Mouse (Mus musculus): ENCODE results near the gene Psmd3. TPM values are rescaled to one million over a fixed set of nuclear protein-coding genes. Genes with fewer than 3 reads are reported as not detected.
"Not testable (repeated sequence)": the region's sequence is repeated elsewhere in the genome, so short reads cannot be mapped to it uniquely, and the experiment has no call there.

Gene Psmd3
- polyA plus RNA-seq, 1 experiment, result 188 TPM

DNA sequence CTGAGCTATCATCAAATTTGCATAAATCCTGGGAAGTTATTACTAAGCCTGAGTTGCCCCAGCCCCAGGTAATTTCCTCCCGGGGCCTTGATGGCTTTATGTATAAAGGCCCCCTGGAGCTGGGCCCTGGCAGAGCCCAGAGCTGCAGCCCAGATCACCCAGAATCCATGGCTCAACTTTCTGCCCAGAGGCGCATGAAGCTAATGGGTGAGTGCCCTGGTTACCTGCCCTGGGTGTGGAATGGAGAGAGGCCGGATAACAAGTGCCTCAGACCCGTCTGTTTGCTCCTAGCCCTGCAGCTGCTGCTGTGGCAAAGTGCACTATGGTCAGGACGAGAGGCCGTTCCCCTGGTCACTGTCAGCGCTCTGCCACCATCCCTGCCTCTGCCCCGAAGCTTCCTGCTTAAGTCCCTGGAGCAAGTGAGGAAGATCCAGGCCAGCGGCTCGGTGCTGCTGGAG lies 18.9 kb downstream of the Psmd3 start, which contains the start of gene Csf3:
Gene Csf3 (plus strand): TSS at position 51 of the 458 bp plus-strand sequence.
- Histone ChIP-seq H3K4me1 (ENCODE audit: control insufficient read depth, insufficient read depth, low read length) (no peaks in the 10 kb centered on the region), H3K4me3 (ENCODE audit: insufficient read depth, low read length) (no peak within 1 kb of the TSS), H3K27ac (ENCODE audit: insufficient read depth, low read length) (no peak within 1 kb of the TSS)
- TF ChIP-seq POLR2A (IDR thresholded peaks at IDR 0.05; ENCODE audit: extremely low read depth, insufficient read depth, low read length) (no peak), CTCF (IDR thresholded peaks at IDR 0.05; ENCODE audit: extremely low read depth, insufficient read depth, low read length) (no peak)

DNA sequence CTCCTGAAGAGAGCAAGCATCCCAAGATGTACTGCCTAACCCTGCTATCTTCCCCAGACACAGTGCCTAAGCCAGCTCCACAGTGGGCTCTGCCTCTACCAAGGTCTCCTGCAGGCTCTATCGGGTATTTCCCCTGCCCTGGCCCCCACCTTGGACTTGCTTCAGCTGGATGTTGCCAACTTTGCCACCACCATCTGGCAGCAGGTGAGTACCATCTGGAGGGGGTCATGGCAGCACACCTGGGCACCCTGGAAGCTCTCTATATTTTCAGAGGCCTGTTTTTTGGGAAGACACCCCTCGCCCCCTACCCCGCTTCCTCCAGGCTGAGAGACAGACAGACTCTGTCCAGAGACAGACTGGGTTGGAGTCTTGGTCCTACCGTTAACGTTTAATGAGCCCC lies 20.0 kb downstream of the Psmd3 start:
- TF ChIP-seq POLR2A (IDR thresholded peaks at IDR 0.05; ENCODE audit: extremely low read depth, insufficient read depth, low read length) (no peak), CTCF (IDR thresholded peaks at IDR 0.05; ENCODE audit: extremely low read depth, insufficient read depth, low read length) (no peak)

GRCm38 (mm10) chr11:98705021-98705420 lies 22.7 kb downstream of the Psmd3 start:
- H3K4me3 ChIP-seq (ENCODE audit: insufficient read depth, low read length), result no peak overlapping the region
- no peak overlapping the region for H3K27ac ChIP-seq (ENCODE audit: insufficient read depth, low read length)

More for the DNA sequence above, 20.0 kb downstream of the Psmd3 start:
- H3K4me3 ChIP-seq (ENCODE audit: insufficient read depth, low read length), result no peak overlapping the region
- no peak overlapping the region for H3K27ac ChIP-seq (ENCODE audit: insufficient read depth, low read length)
- H3K4me1 ChIP-seq (ENCODE audit: control insufficient read depth, insufficient read depth, low read length), result no peaks in the 10 kb centered on the region

DNA sequence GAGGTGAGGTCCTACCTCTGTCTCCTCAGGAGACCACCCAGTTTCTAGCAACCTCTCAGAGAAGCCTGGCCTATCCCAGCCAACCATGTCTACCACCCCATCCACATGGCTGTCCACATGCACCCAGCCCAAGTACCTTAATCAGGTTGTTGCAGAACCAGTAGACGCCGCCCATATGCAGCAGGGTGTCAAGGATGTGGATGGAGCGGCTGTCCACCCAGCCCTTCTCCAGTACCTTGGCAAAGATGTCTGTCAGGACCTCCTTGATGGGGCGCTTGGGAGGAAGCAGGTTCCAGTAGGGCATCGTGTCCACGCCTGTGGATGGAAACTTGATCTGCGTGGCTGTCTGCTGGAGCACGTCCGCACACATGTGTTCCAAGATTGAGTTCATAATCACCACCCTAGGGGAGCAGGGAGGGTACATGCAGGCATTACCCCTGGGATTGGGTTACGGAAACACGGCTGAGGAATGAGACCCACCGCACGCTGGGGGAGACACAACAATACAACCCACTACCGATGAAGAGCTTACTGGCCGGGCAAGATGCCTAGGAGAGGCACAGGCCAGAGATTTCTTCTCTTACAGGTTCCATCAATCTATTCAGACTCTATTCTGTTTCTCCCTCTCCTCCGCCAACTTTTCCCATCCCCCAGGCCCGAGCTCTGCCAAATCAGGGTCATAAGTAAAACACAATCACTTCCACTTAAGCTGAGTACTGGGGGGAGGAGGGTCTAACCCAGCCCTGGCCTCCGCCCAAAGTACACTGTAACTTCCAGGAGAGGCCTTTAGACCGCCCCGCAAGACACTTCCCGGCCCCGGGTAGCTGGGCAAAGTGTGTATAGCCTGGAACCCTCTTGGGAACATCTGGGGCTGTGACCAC lies 25.3 kb downstream of the Psmd3 start:
- H3K4me1 ChIP-seq (ENCODE audit: control insufficient read depth, insufficient read depth, low read length), result no peaks in the 10 kb centered on the region
- TF ChIP-seq CTCF (IDR thresholded peaks at IDR 0.05; ENCODE audit: extremely low read depth, insufficient read depth, low read length) (no peak), POLR2A (IDR thresholded peaks at IDR 0.05; ENCODE audit: extremely low read depth, insufficient read depth, low read length) (no peak)
- no peak overlapping the region for H3K27ac ChIP-seq (ENCODE audit: insufficient read depth, low read length)
- H3K4me3 ChIP-seq (ENCODE audit: insufficient read depth, low read length), result no peak overlapping the region

More at GRCm38 (mm10) chr11:98705021-98705420, 22.7 kb downstream of the Psmd3 start:
- no peaks in the 10 kb centered on the region for H3K4me1 ChIP-seq (ENCODE audit: control insufficient read depth, insufficient read depth, low read length)
- TF ChIP-seq CTCF (IDR thresholded peaks at IDR 0.05; ENCODE audit: extremely low read depth, insufficient read depth, low read length) (no peak), POLR2A (IDR thresholded peaks at IDR 0.05; ENCODE audit: extremely low read depth, insufficient read depth, low read length) (no peak)

DNA sequence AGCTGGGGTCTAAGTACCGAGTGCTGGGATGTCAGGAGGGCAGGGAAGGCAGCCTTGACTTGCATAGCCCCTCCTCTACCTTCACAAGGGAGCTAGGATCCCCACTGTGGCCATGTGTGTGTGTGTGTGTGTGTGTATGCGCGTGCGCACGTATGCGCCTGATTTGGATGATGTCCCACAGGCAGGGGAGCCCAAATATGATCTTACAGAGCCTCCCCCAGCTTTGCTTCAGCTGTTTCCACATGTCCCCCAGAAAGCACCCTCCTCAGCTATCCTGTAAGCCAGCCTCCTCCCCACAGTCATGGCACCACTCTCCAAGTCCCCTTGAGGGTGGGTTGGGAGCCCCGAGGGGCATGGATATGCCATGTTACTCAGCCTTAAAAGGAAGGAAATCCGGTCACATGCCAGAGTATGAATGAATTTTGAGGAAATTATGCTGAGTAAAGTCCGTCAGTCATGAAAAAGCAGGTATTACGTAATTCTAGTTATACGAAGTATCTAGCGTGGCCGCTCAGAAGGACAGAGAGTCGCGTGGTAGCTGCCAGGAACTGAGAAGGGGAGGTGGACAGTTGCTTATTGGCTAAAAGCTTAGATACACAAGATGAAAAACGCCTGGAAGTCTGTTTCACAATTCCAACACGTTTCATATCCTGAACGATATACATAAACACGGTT lies 26.1 kb downstream of the Psmd3 start:
- Histone ChIP-seq H3K27ac (ENCODE audit: insufficient read depth, low read length) (no peak overlapping the region), H3K4me3 (ENCODE audit: insufficient read depth, low read length) (no peak overlapping the region), H3K4me1 (ENCODE audit: control insufficient read depth, insufficient read depth, low read length) (no peaks in the 10 kb centered on the region)
- TF ChIP-seq CTCF (IDR thresholded peaks at IDR 0.05; ENCODE audit: extremely low read depth, insufficient read depth, low read length), result no peak
- no peak for TF ChIP-seq POLR2A (IDR thresholded peaks at IDR 0.05; ENCODE audit: extremely low read depth, insufficient read depth, low read length)

GRCm38 (mm10) chr11:98709001-98709741 lies 26.8 kb downstream of the Psmd3 start:
- H3K27ac ChIP-seq (ENCODE audit: insufficient read depth, low read length), result no peak overlapping the region
- TF ChIP-seq POLR2A (IDR thresholded peaks at IDR 0.05; ENCODE audit: extremely low read depth, insufficient read depth, low read length) (no peak), CTCF (IDR thresholded peaks at IDR 0.05; ENCODE audit: extremely low read depth, insufficient read depth, low read length) (no peak)
- H3K4me1 ChIP-seq (ENCODE audit: control insufficient read depth, insufficient read depth, low read length), result no peaks in the 10 kb centered on the region
- H3K4me3 ChIP-seq (ENCODE audit: insufficient read depth, low read length), result no peak overlapping the region

DNA sequence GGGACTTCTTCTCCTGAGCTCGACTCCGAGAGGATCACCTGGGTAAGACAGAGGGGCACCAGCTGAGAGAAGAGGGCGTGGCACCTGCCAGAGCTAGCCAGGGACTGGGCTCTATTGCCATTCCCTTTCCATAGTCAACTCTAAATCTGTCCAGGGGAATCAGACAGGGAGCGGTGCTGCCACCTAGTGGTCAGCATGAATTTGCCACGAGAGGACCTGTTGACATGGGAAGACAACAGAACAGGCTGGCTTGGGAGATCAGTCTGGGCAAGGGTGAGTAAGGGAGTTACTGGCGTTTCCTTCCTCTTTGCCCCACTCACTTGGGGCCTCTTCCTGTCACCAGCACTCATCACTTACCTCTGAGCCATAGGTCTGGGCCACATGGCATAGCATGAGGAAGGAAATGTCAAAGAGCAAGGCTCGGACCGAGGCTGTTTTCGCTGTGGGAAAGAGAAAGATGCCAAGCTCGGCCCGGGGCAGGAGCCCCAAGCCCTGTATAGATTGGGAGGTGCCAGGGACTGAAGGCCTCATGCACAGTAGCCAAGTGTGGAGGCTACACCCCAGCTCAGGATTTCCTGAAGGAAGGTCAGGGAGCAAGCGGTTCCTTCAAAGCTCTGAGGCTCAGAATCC lies 28.2 kb downstream of the Psmd3 start:
- Histone ChIP-seq H3K4me1 (ENCODE audit: control insufficient read depth, insufficient read depth, low read length) (no peaks in the 10 kb centered on the region), H3K27ac (ENCODE audit: insufficient read depth, low read length) (no peak overlapping the region), H3K4me3 (ENCODE audit: insufficient read depth, low read length) (no peak overlapping the region)
- peak; percentile 94 for TF ChIP-seq CTCF (IDR thresholded peaks at IDR 0.05; ENCODE audit: extremely low read depth, insufficient read depth, low read length)
- no peak for TF ChIP-seq POLR2A (IDR thresholded peaks at IDR 0.05; ENCODE audit: extremely low read depth, insufficient read depth, low read length)

DNA sequence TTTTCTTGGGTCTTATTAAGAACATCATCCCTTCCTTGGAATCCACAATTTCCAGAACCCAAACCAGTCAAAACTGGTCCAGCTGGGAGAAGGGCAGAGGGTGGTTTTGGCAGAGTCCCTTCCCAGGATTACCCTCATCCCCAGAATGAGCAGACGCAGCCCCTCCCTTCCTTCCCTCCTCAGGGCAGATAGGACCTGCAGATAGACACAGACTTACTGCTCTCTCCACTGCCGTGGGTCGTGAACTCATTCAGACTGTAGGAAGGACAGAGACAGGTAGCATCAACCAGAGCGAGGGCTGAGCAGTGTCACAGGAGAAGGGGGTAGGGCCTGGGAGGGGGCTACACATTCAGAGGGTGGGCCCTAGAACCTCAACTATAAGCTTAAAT lies 28.7 kb downstream of the Psmd3 start:
- H3K4me3 ChIP-seq (ENCODE audit: insufficient read depth, low read length), result no peak overlapping the region
- H3K4me1 ChIP-seq (ENCODE audit: control insufficient read depth, insufficient read depth, low read length), result no peaks in the 10 kb centered on the region
- no peak overlapping the region for H3K27ac ChIP-seq (ENCODE audit: insufficient read depth, low read length)
- TF ChIP-seq CTCF (IDR thresholded peaks at IDR 0.05; ENCODE audit: extremely low read depth, insufficient read depth, low read length) (no peak), POLR2A (IDR thresholded peaks at IDR 0.05; ENCODE audit: extremely low read depth, insufficient read depth, low read length) (no peak)

GRCm38 (mm10) chr11:98712009-98712408 lies 29.7 kb downstream of the Psmd3 start:
- not testable (repeated sequence) for H3K27ac ChIP-seq (ENCODE audit: insufficient read depth, low read length); H3K4me3 ChIP-seq (ENCODE audit: insufficient read depth, low read length); H3K4me1 ChIP-seq (ENCODE audit: control insufficient read depth, insufficient read depth, low read length)
- peak; percentile 32; the same call in 1 of the 2 replicates for TF ChIP-seq CTCF (IDR thresholded peaks at IDR 0.05; ENCODE audit: extremely low read depth, insufficient read depth, low read length)
